Mouse (Mus musculus) gastrocnemius, postnatal 36 days (tissue): Measurements from ENCODE around the gene Lrrc8d. TPM values are rescaled to one million over a fixed set of nuclear protein-coding genes. Genes with fewer than 3 reads are reported as not detected.
A peak's percentile ranks its signal among the peaks of the same experiment; 100 is the strongest.

ENCODE experiments used
- DNase-seq, 2 experiments: peaks; one replicate each; pipeline ENCODE4 v3.0.0; 2022
- intact Hi-C: fragments of 180-260 bp; cut with DNase I; formaldehyde crosslinking; loops from one replicate; pipeline ENCODE4 v1.15.1; 2025
- total RNA-seq, 2 experiments: library from RNA; stranded (reverse); gene quantifications; 2 replicates each; pipeline ENCODE4 v1.2.3; 2021

Lrrc8d gene
- total RNA-seq, 2 experiments from 2014 or later, result 3.0 to 4.4 TPM

DNA sequence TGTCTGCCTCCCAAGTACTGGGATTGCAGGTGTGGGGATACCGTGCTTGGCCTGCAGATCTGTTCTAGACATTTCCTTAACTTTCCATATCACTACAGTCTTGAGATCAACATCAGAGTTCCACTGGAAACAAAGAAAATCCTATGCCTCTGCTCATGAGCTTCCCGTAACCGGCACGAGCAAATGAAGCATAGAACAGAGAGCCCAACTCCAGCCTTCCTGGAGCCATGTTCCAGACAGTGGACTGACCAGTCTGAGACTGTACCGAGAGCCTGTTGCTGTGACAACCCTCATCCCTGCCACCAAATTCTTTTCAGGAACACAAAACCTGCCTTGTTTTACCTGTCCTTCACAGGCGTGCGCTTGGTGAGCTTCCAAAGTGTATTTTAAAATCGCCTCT lies 15.3 kb downstream of the Lrrc8d start:
- DNase-seq, result no peak
- intact Hi-C loops, result no loop called here

DNA sequence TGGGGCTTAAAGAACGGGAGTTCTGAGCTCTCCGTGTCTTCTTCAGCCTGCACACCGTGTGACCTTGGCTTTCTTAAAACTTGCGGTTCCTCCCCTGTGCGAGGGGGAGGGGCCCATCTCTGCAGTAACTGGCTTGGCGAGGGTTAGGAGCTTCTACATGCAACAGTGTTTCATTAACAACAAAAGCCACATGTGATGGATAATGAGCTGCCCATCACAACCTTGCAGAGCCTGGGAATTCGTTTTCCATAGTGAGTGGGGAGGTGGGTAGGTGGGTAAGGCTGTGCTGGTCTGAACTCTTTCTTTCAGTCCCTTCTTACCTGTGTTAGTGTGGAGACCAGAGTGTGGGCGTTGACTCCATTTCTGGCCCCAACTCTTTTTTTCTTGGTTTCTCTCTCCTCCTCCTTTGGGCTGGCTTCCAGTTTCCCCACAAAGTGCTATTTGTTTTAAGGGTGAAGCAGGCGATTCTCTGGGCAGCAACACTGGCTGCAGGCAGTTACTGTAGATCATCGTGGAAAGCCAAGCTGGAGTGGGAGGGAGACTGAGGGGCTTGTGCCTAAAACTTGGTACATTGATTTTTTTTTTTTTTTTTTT lies 15.9 kb downstream of the Lrrc8d start:
- no peak for DNase-seq
- intact Hi-C loops, result no loop called here

DNA sequence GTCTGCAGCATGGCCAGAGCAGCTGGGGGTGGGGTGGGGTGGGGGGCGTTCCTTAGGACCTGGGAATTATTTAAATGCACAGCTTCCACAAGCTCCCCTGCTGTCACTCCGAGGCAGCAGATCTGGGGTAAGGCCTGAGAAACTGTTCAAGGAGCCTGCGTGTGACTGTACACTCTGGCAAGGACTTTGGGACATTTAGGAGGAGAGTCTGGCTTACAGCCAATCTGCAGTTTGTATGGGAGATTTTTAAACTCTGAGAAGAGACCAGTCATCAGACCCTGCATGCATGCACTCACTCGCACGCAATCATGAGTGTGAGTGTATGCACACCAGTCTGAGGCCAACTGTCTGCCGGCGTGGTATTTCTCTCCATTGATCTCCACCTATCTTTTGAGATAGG lies 17.5 kb downstream of the Lrrc8d start:
- no peak for DNase-seq
- intact Hi-C loops, result no loop called here

DNA sequence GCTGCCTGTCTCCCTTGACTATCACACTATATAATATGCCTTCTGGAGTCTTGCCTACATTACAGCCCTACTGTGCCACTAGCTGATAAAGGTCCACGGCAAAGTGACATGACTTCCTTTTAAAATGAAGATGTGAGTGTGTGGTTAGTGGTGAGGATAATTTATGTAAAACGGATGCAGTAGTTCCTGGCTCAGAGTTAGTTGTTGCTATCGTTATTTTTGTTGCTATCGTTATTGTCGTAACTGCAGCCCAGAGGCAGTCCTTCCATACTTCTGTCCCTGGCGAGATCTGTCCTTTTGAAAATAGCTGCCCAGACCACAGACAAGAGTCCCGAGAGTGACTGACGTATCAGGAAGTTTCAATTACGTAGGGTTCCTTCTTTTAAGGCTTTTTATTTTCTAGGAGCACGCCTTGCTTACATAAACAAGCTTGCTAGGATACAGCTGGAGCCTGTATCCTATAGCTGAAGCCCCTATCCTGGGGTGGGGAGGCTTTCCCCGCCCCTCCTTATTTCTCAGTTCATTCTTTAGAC lies 18.4 kb downstream of the Lrrc8d start:
- DNase-seq, result no peak
- intact Hi-C loops, result no loop called here

DNA sequence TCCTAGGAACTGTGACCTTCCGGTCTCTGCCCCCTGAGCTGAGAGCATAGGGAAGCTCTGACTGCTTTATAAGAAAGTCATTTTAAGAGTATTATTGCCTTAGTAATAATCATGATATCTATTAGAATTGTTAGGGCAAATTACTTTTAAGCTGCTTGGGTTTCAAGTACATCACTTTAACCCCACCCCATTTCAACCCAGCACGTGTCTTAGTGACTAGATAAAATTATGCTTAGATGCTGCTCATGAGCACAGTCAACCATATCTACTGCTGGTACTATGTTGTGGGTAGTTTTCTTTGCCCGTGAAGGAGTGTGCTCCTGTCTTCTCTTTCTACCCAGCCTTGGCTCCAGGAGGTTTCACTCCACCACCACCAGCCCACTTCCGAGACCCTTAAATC lies 21.5 kb downstream of the Lrrc8d start:
- DNase-seq, result no peak
- intact Hi-C loops, result no loop called here

DNA sequence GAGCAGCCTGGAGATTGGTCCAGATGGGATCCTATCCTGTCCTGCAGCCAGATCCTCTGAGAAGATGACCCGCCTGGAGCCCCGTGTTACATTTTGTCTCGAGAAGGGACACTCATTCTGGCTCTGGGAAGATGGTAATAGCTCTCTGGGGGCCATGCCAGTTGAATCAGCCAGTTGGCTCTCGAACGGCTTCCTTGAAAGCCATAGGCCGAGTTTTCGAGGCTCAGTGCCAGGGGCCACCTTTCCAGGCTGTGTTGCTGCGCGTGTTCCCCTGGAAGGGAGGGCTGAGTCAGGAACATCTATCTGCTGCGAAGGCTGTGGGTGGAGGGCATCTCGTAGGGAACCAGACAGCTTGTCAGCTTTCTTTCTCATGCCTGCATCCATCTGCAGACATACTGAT lies 23.0 kb downstream of the Lrrc8d start:
- DNase-seq, result peak; percentile 28
- intact Hi-C loops, result no loop called here

DNA sequence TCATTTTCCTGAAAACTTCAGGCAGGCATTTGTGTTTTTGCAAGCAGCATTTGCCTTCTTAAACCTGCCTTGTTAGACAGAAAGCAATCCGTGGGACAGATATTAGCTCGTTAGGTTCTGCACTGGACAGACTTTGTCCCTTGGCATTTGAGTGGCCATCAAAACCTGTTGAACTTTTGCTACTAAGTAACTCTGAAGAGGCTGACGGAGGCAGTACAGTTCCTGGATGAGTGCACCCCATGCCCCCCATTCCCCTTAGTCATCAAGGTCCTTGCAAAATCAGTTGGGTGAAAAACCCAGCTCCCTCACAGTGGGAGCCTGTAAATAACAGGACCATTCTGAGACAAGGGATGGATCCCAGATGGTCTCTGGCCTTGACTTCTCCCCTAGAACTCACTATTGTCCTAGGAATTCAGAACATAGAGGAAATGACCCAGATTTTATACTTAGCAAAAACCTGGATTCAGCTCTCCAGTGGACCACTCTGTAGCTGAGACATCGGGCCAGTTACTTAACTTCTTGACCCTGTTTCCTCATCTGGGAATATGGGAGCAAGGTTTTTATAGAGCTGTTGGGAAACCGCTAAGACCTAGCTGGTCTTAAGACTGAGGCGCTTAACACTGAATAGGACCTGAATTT lies 30.5 kb downstream of the Lrrc8d start:
- no peak for DNase-seq

DNA sequence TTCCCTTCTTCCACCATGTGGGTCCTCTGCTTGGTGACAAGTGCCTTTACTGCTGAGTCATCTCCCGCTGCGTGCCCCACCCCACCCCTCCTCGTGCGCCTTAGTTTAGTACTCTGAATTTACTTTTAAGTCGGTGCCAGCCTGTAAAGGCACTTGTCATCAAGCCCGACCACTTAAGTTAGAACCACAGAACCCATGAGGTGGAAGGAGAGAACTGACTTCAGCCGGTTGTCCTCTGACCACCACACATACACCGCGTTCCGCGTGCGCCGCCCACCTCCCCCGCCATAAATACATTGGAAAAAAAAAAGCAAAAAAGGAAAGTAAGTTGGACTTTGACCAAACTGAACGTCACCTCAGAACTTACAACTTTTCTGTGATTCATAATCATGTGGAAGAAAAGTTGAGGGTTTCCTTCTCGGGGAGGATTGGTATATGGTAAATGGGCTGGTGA lies 31.4 kb downstream of the Lrrc8d start:
- intact Hi-C loops, result no loop called here
- DNase-seq, result no peak

More for the DNA sequence above, 30.5 kb downstream of the Lrrc8d start:
- intact Hi-C loops, result no loop called here

DNA sequence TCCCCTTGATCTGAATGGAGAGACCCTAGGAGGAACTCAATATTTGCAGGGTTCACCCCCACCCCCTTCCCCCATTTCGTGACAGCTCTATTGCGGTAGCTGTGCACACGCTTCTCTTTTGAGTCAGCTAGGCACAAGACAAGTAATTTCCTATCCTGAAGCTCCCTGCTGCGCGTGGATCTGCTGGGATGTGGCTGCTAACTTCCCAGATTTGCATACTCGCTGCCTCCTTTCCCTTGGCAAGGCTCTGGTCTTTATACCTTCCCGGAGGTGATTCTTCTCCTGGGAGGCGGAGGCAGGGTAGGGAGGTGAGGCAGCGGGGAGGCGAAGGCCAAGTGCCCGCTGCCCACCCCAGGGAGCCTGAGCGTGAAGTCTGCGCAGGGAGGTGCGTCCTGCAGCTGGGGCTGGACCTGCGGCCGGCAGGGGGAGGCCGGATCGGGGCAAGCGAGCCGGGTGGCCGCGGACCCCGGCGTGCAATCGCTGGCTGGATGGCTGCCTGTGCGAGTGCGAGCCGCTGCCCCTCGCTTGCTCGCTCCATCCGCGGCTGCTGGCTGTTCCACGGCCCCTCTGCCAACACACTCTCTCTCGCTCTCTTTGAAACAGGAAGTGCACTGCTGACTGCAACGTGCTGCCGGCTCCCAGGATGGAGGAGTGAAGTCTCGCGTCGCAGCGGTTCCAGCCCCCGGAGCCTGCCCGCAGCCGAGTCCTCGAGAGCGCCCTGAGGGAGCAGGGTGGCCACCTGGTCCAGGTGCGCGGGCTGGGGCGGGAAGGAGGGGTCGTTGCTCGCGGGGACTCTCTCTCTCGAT lies 32.1 kb downstream of the Lrrc8d start:
- peak; percentile 17 to 41 for DNase-seq
- intact Hi-C loops, result no loop called here

DNA sequence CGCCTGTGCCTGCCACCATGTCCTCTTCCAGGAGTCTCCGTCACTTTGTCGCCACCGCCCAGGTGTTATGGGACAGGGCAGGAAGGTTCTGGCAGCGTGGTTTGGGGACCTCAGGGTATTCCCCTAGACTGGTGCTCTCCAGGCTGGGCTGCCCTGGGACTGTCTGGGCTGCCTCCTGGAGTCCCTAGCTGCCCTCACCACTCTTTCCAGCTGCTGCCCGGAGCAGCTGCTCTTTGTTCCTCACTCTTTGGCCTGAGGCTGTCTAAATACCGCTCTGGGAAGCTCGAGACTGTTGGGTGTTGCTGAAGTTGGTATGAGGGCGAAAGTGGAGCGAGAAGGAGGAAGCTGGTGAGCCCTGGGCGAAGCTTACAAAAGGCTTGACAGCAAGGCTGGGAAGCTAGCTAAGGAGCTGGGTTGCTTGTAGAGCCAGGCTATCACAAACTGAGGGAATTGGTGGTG lies 32.7 kb downstream of the Lrrc8d start:
- intact Hi-C loops, result no loop called here
- DNase-seq, result peak; percentile 11 to 27

DNA sequence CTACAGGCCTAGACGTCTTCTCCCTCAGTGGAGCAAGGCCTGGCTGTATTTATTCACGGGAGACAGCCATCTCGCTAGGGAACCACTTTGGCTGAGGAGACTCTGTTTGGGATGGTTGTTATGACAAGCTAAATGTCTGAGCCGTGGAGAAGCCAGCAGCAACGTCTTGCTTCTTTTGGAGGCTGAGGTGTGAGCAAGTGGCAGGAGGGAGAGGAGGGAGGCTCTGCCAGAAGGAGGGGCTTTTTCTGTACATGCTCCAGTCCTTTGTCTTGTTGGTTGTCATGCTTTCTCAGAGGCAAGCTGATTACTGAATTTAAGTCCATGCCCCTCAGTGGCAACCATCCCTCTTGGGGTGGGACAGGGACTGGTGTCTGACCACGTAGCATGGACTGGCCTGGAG lies 33.5 kb downstream of the Lrrc8d start:
- intact Hi-C loops, result no loop called here

DNA sequence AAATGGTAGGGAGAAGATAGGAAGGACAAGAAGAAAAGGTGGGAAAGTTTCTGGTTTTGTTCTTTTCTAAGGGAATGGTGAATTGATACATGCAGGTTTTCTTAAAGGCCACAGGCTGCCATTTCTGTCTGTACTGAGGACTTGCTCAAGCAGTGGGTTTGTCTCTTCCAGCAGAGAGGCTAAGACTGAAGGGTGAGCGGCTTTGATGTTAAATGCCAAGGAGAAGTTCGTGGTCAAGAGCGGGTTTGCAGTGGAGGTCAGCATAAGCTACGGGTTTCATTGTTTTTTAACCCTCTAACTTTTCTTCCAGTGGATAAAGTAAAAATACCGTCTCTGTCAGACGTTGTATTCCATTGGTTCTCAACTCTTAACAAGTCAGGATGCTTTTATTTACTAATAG lies 36.6 kb downstream of the Lrrc8d start:
- intact Hi-C loops, result no loop called here
- no peak for DNase-seq

More for the DNA sequence above, 33.5 kb downstream of the Lrrc8d start:
- DNase-seq, result no peak

DNA sequence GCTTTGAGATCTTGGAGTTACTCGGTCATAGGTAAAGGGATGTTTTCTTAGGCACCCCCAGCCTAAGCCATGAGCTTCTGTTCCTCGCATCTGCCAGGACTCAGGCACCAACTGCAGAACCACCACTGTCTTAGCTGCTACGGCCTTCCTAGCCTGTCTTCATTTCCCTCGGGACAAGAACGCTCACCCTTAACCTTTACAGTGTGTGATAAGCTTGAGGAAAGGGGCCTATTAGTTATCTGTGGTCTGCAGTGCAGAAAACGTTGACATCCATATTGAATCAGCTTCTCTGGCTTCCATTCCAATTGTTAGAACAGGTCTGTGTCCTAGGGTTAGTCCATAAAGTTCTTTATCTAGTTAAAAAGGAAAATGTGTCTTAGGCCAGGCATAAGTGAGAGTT lies 37.4 kb downstream of the Lrrc8d start:
- intact Hi-C loops, result no loop called here
- no peak for DNase-seq

DNA sequence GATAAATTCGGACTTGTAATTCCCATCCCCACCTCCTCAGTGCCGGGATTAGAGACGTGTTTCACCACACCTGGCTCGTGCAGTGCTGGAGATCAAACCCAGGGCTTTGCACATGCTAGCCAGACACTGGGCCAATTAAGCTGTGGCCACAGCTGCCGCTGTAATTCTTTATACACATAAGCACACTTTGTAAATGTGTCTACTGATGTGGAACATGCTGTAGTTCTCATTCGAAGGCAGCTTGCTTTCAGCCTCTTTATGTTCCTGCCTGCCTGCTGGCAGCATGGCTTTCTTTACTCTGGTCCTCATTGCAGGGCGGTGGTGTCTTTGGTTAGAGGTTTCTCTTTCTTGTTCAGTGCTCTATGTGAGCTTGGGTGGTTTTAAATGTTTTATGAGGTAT lies 40.7 kb downstream of the Lrrc8d start:
- DNase-seq, result no peak
- intact Hi-C loops, result no loop called here

DNA sequence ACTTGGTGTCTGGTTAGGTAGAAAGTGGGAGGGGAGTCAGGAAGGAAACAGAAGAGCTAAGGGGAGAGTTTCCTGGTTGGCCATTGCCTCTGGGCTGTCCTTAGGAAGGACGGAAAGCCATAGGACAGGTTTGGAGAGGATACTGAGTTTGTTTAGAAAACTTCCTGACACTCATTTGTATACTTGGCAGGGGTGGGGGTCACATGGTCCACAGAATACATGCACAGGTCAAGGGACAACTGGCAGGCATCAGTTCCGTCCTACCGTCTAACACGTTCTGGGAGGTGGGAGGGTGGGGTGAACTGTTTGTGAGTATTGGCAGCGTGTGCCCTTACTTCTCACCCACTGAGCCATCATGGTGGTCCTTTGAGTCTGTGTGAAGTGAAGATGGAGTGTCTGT lies 42.9 kb downstream of the Lrrc8d start:
- intact Hi-C loops, result no loop called here
- DNase-seq, result no peak

DNA sequence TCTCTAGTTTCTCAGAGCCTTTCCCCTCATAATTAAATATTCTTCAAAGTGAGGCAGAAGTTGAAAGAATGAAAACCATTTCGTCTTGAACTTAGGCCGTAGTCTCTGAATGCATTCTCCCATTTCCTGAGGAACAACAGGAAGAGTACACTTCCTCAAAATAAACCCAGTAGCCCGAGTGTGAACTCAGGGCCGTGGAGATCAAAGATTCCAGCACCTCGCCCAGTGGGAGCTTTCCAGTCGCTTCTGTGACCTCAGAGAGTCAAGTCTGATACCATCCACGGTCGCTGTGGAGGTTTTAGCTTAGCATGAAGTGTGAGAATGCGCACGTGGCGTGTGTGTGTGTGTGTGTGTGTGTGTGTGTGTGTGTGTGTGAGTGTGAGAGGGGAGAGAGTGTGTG lies 45.6 kb downstream of the Lrrc8d start:
- intact Hi-C loops, result no loop called here
- DNase-seq, result no peak

DNA sequence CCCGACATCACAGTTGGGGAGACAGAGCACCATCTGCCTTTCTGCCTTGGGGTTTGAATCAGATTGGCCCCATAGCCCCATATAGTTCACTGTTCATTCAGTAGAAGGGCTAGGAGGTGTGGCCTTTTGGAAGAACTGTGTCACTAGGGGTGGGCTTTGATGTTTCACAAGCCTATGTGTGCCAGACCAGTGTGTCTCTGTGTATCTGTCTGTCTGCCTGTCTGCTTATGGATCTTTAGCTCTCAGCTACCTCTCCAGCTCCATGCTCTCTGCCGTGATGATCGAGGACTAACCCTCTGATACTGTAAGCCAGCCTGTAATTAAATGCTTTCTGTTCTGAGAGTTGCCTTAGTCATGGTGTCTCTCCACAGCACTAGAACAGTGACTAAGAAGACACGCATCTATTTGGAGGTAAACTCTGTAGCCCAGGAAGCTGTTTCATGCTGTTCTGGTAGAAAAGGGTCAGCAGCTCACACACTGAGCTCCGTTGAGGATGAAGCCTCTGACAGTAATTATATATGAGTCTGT lies 46.2 kb downstream of the Lrrc8d start:
- DNase-seq, result no peak
- intact Hi-C loops, result no loop called here

DNA sequence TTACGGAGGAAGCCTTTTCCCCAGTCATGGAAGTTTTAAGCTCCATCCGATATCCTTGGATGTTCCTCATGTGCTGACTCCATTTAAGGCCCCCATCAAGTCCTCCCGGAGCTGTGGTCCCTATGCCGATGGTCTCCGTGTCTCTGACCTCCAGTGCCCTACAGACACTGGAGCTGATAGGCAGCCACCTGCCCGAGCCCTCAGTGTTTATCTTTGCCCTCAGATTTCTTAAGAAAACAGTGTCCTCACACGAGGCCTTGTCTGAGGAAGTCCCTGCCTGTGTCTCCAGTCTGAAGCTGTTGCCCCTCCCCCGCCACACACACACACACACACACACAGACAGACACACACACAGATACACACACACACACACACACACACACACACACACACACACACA lies 55.0 kb downstream of the Lrrc8d start:
- intact Hi-C loops, result loop anchor here (5.0 kb wide), 1 partner anchor 1638 kb away; no protein-coding TSS in a partner anchor
- DNase-seq, result no peak

DNA sequence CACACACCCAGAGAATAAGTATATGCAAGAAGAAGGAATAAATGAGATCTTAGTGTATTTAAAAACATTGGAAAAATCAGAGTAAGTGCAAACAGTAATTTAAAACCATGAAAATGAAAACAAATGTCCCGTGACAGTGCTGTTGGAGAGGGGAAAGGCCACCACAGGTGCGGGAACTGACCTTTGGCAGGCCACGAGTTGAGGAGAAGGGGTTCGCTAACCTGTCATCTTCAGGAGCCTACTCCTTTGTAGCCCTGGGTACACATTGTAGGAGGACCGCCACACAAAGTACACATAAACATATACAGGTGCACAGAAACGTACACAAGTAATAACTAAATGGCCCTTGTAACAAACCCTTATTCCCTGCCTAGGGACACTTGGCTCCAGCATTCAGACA lies 55.7 kb downstream of the Lrrc8d start:
- intact Hi-C loops, result loop anchor here (5.0 kb wide), 1 partner anchor 1638 kb away; no protein-coding TSS in a partner anchor
- DNase-seq, result no peak

DNA sequence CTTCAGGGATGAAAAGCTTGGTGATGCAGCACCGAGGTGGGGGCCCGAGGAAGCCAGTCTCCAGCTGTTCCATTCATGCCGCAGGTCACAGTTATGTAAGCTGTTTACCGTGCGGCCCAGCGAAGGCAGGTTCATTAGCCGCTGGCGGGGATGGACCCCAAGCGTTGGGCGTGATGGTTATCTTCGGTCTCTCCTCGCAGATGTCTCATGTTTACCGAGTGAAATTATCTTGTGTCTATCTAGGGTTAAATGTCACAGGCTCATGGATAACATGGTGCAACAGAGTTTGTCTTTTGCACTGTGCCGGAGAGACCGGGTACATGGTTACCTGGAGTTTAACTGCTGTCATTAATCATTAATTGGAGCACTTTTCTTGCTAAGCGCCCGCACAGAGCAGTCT lies 58.2 kb downstream of the Lrrc8d start:
- intact Hi-C loops, result loop anchor here (5.0 kb wide), 1 partner anchor 1641 kb away; no protein-coding TSS in a partner anchor
- DNase-seq, result no peak

DNA sequence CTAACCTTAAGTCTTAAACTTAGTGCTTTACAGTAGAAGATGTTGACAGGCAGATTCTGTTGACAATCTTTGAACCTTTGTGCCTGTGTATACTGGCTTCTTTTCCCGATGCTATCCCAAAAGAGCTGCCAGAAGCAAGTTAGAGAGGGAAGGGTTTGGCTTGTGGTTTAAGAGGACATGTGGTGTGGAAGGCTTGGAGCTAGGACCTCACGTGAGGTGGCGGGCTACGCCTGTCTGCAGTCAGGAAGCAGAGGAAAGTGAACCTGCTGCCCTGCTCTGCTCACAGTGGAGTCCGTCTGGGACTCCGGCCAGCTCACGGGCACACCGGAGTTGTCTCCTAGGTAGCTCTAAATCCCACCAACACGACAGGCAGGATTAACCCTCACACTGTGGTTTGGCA lies 59.1 kb downstream of the Lrrc8d start:
- intact Hi-C loops, result loop anchor here (5.0 kb wide), 1 partner anchor 1642 kb away; no protein-coding TSS in a partner anchor
- DNase-seq, result no peak
